Mouse (Mus musculus) testis, postnatal 10 days (tissue): Measurements from ENCODE around the gene Islr.

Source experiments
- DNase-seq: peaks from one replicate; pipeline ENCODE4 v3.0.0; 2021; ENCODE audit warnings: low spot score

Islr gene

GRCm38 (mm10) chr9:58220218-58220903 is 16.3 kb upstream of the Islr start:
- DNase-seq, result peak; percentile 70

DNA sequence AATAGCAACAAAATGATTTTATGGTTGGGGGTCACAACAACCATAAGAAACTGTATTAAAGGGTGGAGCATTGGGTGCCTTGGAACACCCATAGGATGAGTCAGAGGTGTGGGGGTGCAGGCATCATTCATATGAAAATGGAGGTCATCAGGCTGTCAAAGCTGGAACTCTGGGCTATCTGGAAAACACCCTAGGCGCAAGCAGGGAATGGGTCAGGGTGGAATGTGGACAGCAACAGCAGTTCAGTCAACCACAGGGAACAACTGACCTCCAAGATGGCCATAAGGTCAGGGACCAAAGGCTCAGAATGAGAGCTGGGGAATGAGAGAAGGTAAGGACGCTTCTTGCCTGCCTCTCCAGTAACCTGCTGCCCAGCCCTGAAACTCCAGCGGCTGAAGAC is 14.4 kb upstream of the Islr start:
- no peak for DNase-seq

GRCm38 (mm10) chr9:58216402-58216801 is 12.3 kb upstream of the Islr start:
- DNase-seq, result peak; percentile 71

GRCm38 (mm10) chr9:58214519-58215180 is 10.5 kb upstream of the Islr start:
- DNase-seq, result no peak

- no peak for DNase-seq
Measured at GRCm38 (mm10) chr9:58213865-58214264, 9.8 kb upstream of the Islr start.

DNA sequence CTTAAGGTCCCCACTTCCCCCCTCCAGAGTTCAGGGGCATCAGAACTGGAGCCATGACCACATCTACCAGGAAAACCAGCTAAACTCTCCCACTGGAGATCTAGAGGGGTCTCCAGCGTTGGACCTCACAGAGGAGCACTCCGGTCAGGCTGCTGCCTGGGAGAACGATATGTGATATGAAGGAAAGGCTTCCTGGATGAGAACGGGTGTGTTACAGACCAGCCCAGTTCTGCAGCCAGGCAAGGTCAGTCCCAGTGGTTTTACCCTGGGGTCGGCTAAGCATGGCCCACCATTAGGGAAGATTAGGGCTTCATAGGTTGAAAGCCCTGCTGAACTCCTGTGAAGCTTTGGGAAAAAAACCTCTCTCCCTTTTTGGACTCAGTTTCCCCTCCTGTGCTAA is 9.3 kb upstream of the Islr start:
- no peak for DNase-seq

- DNase-seq, result no peak
Measured at GRCm38 (mm10) chr9:58210304-58210627, 6.2 kb upstream of the Islr start.

DNA sequence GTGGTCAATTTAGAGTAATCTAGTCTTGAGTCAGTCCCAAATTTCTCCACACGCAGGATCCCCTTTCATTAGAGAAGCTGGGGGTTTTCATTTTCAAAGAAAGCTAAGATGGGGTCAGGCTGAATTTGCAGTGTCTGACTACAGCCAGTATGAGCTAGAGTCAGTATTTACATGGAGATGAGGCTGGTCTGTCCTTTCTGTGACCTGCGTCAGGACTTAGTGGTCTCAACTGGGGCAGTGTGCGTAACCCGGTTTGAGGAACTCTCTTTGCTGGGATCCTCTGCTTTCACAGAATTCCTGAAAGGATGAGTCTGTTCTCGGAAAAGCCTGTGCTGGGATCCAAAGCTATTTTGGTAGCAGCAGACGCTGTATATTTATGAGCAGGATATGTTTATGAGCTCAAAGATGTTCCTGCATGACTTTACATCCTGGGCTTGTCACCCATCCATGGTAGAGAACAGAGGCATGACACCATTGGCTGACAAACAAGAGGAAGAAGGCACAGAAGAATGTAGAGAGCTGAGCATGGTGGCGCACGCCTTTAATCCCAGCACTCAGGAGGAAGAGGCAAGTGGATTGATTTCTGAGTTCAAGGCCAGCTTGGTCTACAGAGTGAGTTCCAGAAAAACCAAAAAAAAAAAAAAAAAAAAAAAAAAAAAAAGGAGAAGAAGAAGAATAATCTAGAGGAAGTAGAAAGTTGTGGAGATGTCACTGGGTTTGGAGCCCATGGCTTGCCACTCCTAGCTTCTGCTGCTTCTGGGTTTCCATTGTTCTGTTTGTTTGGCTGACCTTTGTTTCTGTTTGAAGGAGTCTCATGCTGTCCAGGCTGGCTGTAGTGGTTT is 5.6 kb upstream of the Islr start:
- DNase-seq, result no peak

GRCm38 (mm10) chr9:58206013-58206412 is 1.9 kb upstream of the Islr start:
- DNase-seq, result no peak

DNA sequence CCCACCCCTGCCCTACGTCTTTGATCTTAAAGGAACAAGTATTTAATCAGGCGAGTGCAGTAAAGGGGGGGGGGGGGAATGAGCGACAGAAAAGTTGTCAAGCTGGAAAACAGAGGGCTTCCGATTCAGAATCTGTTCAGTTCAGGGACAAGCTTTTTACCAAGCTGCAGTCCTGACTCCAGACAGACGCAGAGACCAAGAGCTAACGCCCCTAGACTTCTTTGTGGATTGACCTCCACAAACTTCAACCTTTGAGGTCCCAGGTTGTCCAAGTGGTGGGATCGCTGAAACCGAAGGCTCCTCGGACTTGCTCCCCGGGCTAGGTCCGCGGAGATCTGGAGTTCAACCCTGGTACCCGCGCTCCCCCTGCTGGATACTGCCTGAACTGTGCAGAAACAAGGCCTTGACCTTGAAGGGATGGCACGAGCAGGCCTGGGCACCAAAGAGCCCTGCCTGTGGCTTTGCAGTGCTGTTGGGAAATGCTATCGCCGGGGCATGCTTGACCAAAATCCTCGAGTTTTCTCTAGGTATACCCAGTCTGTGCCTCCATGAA is 418 bp upstream of the Islr start:
- DNase-seq, result peak; percentile 97

DNA sequence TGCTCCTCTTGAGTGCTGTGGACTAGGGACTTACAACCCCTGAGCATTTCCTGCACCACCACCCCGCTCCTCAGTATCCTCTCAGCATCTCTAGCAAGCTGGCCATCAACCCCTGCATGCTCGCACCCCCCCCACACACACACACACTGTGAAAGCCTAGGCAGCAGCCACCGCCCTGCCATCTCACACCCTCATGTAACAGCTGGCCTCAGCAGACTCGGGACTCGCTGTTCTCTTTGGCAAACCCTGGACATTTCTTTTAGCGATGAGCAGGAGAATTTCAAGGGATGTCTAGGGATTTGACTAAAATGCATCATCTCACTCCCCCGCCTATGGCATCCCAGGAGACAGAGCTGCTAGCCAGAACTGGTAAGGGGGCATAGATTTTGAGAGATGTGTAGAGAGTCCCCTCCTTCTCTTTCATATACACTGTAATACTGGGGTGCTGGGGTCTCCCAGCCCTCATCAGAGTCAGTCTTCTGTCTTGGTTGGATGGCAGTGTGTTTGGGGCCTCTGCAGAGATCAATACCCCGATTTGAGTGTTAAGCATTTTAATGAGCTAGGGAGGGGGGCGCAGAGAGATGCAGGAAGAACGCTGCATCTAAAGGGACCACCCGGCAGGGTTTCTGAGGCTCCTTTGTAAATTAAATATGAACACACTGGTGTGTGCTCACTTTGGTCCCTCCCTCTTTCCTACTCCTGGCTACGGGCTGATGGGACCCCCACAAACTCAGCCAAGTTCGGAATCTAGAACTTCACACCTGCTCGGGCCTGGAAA is 1.2 kb downstream of the Islr start:
- no peak for DNase-seq

DNA sequence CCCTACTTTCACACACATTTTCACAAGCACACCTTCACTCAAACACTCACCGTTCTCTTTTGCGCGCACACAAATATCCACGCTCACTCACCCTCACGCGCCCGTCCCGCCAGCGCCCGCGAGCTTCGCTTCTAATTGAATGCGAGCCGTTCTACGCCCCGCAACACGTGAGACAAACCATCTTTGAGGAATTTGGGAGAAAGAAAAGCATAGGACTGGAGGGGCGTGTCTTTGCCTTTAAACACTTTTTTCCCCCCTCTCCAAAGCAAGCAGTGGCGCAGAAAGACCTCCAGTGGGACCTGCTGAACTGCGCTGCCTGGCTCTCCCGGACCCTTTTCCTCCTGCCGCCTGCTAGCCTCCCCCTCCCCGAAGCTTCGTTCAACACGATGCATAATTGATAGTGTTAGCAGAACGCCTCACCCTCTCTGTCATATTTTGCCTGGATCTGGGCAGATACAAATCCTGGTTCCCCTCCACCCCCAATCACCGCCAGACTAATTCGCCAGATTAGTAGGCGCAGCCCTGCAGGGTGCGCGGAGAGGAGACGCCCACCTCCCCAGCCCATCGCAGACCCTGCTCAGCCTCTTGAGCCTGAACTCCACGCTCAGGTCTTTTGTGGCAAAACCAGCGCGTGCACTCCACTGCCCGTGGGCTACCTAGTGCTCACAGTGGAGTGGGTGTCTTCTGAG is 2.1 kb downstream of the Islr start:
- no peak for DNase-seq

DNA sequence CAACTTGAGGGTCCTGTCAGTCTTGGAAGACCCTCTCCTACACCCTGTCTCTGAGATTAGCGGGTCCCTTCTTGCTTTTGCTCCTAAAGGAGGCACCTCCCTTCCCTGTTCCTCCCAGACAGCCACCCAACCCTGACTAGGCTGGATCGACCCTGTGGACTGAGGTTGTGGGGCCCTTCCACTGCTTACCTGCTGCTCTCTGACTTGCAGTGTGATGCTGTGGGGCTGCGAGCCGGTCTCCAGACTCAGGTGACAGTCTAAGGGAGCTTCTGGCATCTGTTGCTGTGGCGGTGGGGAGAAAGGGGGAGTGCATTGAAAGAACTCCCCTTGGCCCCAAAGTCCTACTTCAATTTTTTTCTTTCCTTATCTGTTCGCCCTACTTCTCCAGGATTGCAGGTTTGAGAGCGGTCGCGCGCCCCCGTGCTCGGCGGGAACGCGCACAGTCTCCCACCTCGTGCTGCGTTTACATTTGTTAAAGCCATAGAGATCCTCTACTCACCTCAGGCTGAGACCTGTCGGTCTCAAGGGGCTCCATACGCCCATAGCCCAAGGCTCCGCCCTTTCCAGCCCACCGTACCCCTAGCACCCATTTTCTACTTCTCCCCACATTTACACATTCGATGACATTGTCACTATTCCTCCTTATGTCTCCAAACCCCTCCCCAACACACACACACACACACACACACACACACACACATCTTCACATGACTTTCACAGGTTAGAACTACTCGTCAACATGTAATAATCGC is 2.8 kb downstream of the Islr start:
- no peak for DNase-seq

- DNase-seq, result no peak
Measured at GRCm38 (mm10) chr9:58200270-58201090, 3.6 kb downstream of the Islr start.

GRCm38 (mm10) chr9:58199381-58200269 is 4.5 kb downstream of the Islr start:
- no peak for DNase-seq

DNA sequence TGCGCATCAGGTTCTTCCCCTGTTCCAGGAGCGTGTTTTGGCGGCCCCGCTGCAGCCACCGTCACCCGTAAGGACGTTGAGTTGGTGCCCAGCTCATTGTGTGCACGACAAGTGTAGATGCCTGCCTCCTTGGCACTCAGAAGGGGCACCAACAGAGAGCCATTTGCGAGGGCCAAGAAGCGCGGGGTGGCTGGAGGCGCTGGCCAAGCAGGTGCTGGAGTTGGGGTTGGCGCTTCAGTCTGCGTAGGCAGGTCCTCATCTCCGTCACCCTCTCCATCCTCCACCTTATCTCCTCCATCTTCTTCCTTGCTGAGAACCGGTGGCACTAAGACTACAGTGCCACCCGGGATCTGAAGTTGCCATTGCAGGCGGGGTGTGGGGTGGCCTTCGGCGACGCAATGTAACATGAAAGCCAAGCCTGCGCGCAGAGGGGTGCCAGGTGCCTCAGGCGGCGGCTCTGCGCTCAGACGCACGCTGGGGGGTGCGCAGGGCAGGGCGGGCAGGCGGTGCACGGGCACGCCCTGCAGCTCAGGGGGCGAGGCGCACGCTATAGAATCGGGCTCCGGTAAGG is 5.2 kb downstream of the Islr start:
- DNase-seq, result no peak

- peak; percentile 87 for DNase-seq
Measured at GRCm38 (mm10) chr9:58197781-58198701, 6.1 kb downstream of the Islr start.
